Mouse (Mus musculus) lung, adult 18-20 months (tissue): Measurements from ENCODE around the gene Slc9a6.
A peak's percentile ranks its signal among the peaks of the same experiment; 100 is the strongest.

ENCODE experiments used
- DNase-seq, 2 experiments: peaks; one replicate each; pipeline ENCODE4 v3.0.0; 2022; ENCODE audit warnings: mixed read lengths in 2 of 2

The Slc9a6 gene

GRCm38 (mm10) chrX:56667296-56667695 is 57.7 kb downstream of the Slc9a6 start:
- DNase-seq, result no peak

GRCm38 (mm10) chrX:56668051-56668450 is 58.5 kb downstream of the Slc9a6 start:
- no peak for DNase-seq

GRCm38 (mm10) chrX:56668501-56668900 is 58.9 kb downstream of the Slc9a6 start:
- no peak for DNase-seq

- DNase-seq, result no peak
These were observed 66.0 kb downstream of the Slc9a6 start for GRCm38 (mm10) chrX:56675556-56675955.

- no peak for DNase-seq
These were observed 68.2 kb downstream of the Slc9a6 start for GRCm38 (mm10) chrX:56677736-56678135.

GRCm38 (mm10) chrX:56679066-56679465 is 69.5 kb downstream of the Slc9a6 start:
- no peak for DNase-seq

- no peak for DNase-seq
These were observed 72.7 kb downstream of the Slc9a6 start for GRCm38 (mm10) chrX:56682156-56682720.

- DNase-seq, result peak in 1 of 2 experiments; percentile 26
These were observed 74.0 kb downstream of the Slc9a6 start for GRCm38 (mm10) chrX:56683521-56683920.

- no peak for DNase-seq
These were observed 83.0 kb downstream of the Slc9a6 start for GRCm38 (mm10) chrX:56692554-56692953.

GRCm38 (mm10) chrX:56694539-56694938 is 85.0 kb downstream of the Slc9a6 start:
- DNase-seq, result no peak

GRCm38 (mm10) chrX:56697199-56697780 is 87.7 kb downstream of the Slc9a6 start:
- DNase-seq, result no peak

- no peak for DNase-seq
These were observed 88.3 kb downstream of the Slc9a6 start for GRCm38 (mm10) chrX:56697886-56698285.

- no peak for DNase-seq
These were observed 91.7 kb downstream of the Slc9a6 start for GRCm38 (mm10) chrX:56701261-56701660.

- no peak for DNase-seq
These were observed 94.5 kb downstream of the Slc9a6 start for GRCm38 (mm10) chrX:56703965-56704562.

GRCm38 (mm10) chrX:56708592-56709370 is 99.2 kb downstream of the Slc9a6 start:
- DNase-seq, result no peak

- DNase-seq, result no peak
These were observed 101.0 kb downstream of the Slc9a6 start for GRCm38 (mm10) chrX:56710522-56710921.

- no peak for DNase-seq
These were observed 103.1 kb downstream of the Slc9a6 start for GRCm38 (mm10) chrX:56712666-56713065.
